Mouse (Mus musculus) spleen, postnatal 36 days (tissue): ENCODE results near the gene Gm8897.
"Not testable (repeated sequence)": the region's sequence is repeated elsewhere in the genome, so short reads cannot be mapped to it uniquely, and the experiment has no call there.

ENCODE experiments used
- DNase-seq, 2 experiments: peaks; one replicate each; pipeline ENCODE4 v3.0.0; 2022; ENCODE audit warnings: low spot score in 2 of 2, mixed read lengths in 1 of 2

The Gm8897 gene

GRCm38 (mm10) chr5:11416118-11416517 is at the start of gene Gm8897:
TSS of gene Gm8897 (plus strand) at chr5:11416418.
- not testable (repeated sequence) for DNase-seq

GRCm38 (mm10) chr5:11416691-11417090 is 473 bp downstream of the Gm8897 start:
- not testable (repeated sequence) for DNase-seq
